Mouse (Mus musculus) cerebellum, adult 9-11 months (tissue): ENCODE measurements at regions not wholly inside any gene's neighbourhood (a gene's known extent, or its start where the extent isn't known, plus 50 kb on each side); places are given as distances from the start of the nearest gene placed in this dataset.
"Not testable (repeated sequence)": the region's sequence is repeated elsewhere in the genome, so short reads cannot be mapped to it uniquely, and the experiment has no call there.

Experiments used
- DNase-seq: peaks from one replicate; pipeline ENCODE4 v3.0.0; 2022

- DNase-seq = peak; percentile 5
Observed at GRCm38 (mm10) chr7:138493661-138494060, 96.1 kb upstream of the Tcerg1l start.

- no peak for DNase-seq
Observed at GRCm38 (mm10) chr7:138492261-138492660, 94.7 kb upstream of the Tcerg1l start.

GRCm38 (mm10) chr7:138489471-138489870 is 91.9 kb upstream of the Tcerg1l start:
- DNase-seq = no peak

- DNase-seq = no peak
Observed at GRCm38 (mm10) chr7:138488201-138488720, 90.7 kb upstream of the Tcerg1l start.

GRCm38 (mm10) chr7:138472891-138473455 is 75.4 kb upstream of the Tcerg1l start:
- no peak for DNase-seq

GRCm38 (mm10) chr7:138472371-138472770 is 74.8 kb upstream of the Tcerg1l start:
- no peak for DNase-seq

- no peak for DNase-seq
Observed at GRCm38 (mm10) chr7:138469211-138469610, 71.7 kb upstream of the Tcerg1l start.

GRCm38 (mm10) chr7:138468436-138468835 is 70.9 kb upstream of the Tcerg1l start:
- DNase-seq = no peak

GRCm38 (mm10) chr7:138467981-138468380 is 70.5 kb upstream of the Tcerg1l start:
- DNase-seq = no peak

GRCm38 (mm10) chr7:138467386-138467785 is 69.9 kb upstream of the Tcerg1l start:
- no peak for DNase-seq

- no peak for DNase-seq
Observed at GRCm38 (mm10) chr7:138457964-138458363, 60.4 kb upstream of the Tcerg1l start.

GRCm38 (mm10) chr7:138455371-138455770 is 57.8 kb upstream of the Tcerg1l start:
- DNase-seq = no peak

- not testable (repeated sequence) for DNase-seq
Observed at GRCm38 (mm10) chr7:138454498-138455225, 57.1 kb upstream of the Tcerg1l start.

- DNase-seq = peak; percentile 7
Observed at GRCm38 (mm10) chr7:138451321-138451720, 53.8 kb upstream of the Tcerg1l start.

- no peak for DNase-seq
Observed at GRCm38 (mm10) chr7:138448519-138448918, 51.0 kb upstream of the Tcerg1l start.
